Mouse (Mus musculus) G1E (cell line): Measurements from ENCODE around the gene Ap2s1. TPM values are rescaled to one million over a fixed set of nuclear protein-coding genes. Genes with fewer than 3 reads are reported as not detected.
A peak's percentile ranks its signal among the peaks of the same experiment; 100 is the strongest.
"Not testable (repeated sequence)": the region's sequence is repeated elsewhere in the genome, so short reads cannot be mapped to it uniquely, and the experiment has no call there.

Source experiments
- ATAC-seq: 2 replicates; pipeline ENCODE4 v1.8.0; 2016; ENCODE audit warnings: mild to moderate bottlenecking; ENCODE audit not compliant: insufficient number of reproducible peaks, poor library complexity, low FRiP score, severe bottlenecking; ENCODE audit errors: extremely low read depth
- DNase-seq: peaks from one replicate; pipeline ENCODE4 v3.0.0; 2012; ENCODE audit warnings: low spot score
- H3K27me3 ChIP-seq: 2 replicates; pipeline ENCODE4 v1.6.1; 2012; ENCODE audit warnings: mild to moderate bottlenecking, low read length, inconsistent platforms; ENCODE audit not compliant: insufficient read depth
- H3K36me3 ChIP-seq: replicated peaks from 2 replicates; pipeline ENCODE3; 2012; ENCODE audit warnings: mild to moderate bottlenecking, inconsistent platforms
- H3K4me1 ChIP-seq: 2 replicates; pipeline ENCODE4 v1.6.1; 2012; ENCODE audit warnings: low read depth, low read length, inconsistent platforms, mixed read lengths; ENCODE audit not compliant: insufficient read depth
- H3K4me3 ChIP-seq: 2 replicates; pipeline ENCODE4 v1.5.1; 2012; ENCODE audit warnings: low read depth, mild to moderate bottlenecking, inconsistent platforms, low read length, moderate library complexity, mixed read lengths
- H3K9me3 ChIP-seq: replicated peaks from 2 replicates; pipeline ENCODE4 v1.6.1; 2012; ENCODE audit warnings: inconsistent platforms
- CTCF ChIP-seq: IDR thresholded peaks from 2 replicates; pipeline ENCODE4 v1.5.1; 2012; ENCODE audit warnings: low read depth, low read length, inconsistent platforms, mixed read lengths
- GATA1 ChIP-seq: IDR thresholded peaks from 2 replicates; pipeline ENCODE4 v1.6.1; 2012; ENCODE audit warnings: borderline replicate concordance, low read length, inconsistent platforms, mixed read lengths
- GATA2 ChIP-seq: IDR thresholded peaks from 2 replicates; pipeline ENCODE4 v1.6.1; 2012; ENCODE audit warnings: low read depth, low read length, inconsistent platforms, borderline replicate concordance
- POLR2AphosphoS5 ChIP-seq: IDR thresholded peaks from 2 replicates; pipeline ENCODE4 v1.6.1; 2012; ENCODE audit warnings: low read depth, low read length, inconsistent platforms; ENCODE audit not compliant: insufficient replicate concordance
- TAL1 ChIP-seq: conservative IDR thresholded peaks from 2 replicates; pipeline ENCODE4 v1.6.1; 2012; ENCODE audit warnings: low read depth, low read length, inconsistent platforms, mixed read lengths
- polyA plus RNA-seq: library from polyadenylated mRNA; stranded (reverse); fragments of >175 nt; gene quantifications from 2 replicates; pipeline ENCODE4 v1.2.3, GENCODE M21; 2012
- total RNA-seq, 2 experiments: library from RNA; stranded (forward) in 1 of 2; stranded (reverse) in 1 of 2; fragments of 200-1000 nt in 1 of 2; fragments of >200 nt in 1 of 2; fragmentation: Nextera tagmentation in 1 of 2; gene quantifications; 2 replicates each; pipeline ENCODE4 v1.2.3; 2014 to 2017

Ap2s1 gene
- total and polyA plus RNA-seq, 3 experiments, result 71.1 to 373 (median 97.6) TPM

DNA sequence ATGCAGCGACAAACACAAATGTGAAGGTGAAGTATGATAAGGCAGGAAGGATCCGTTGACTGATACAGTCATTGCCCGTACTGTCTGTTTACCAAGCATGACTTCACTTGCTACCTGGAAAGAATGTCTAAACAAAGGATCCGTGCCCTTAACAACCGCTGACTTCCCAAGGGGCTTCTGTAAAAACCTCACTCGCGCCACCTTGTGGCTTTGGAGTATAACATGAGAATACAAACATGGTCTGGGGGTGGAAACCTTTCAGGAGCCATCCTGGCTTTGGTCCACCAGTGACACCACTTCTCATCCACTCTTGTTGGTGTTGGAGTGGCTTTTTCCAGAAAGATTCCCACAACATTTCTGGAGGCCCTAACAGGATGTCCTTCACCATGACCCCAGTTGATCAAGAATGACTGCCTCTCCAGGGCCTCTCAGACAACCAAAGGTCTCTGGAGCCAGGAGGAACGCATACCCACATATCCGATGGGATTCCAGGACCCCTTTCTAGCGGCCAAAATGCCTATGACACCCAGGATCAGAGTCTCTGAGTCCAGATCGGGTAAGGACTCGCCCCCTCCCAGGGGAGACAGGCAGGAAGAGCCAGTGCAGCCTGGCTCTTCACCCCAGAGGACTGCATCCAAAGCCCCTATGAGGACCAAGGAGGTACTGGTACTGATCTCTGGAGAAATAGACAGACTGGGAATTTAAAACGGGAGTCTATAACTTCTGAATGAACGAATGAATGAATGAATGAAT lies 9.4 kb upstream of the Ap2s1 start:
- peak; percentile 30; the same call in 1 of the 2 replicates for TF ChIP-seq CTCF
- TF ChIP-seq TAL1, result no peak
- H3K4me1 ChIP-seq, result peaks cover 13% of the 10 kb centered on the region
- peaks cover 11% of the 10 kb centered on the region for H3K27me3 ChIP-seq
- H3K9me3 ChIP-seq, result no peaks in the 10 kb centered on the region
- peak; percentile 47 for DNase-seq
- ATAC-seq, result no peak
- no peaks in the 10 kb centered on the region for H3K36me3 ChIP-seq
- H3K4me3 ChIP-seq, result no peak overlapping the region; the same call in 1 of the 2 replicates

DNA sequence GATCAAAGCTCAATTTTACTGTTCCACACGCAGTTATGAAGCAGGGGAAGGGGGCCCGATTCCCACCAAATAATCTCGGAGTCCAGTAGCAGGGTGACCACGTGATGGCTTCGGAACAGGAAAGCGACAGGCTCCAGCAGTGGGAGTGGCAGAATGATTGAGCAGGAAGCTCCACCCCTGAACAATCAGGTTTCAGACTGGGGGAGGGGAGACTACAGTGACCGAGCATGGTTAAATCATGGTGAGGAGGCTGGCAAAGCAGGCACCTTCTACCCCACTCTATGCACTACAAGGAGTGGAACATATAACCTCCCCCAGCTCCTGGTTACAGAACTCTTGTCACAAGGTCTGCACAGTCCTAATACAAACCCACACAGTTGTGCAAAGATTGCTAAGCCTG lies 8.6 kb upstream of the Ap2s1 start:
- H3K4me3 ChIP-seq, DNase-seq, ATAC-seq, H3K36me3 ChIP-seq, H3K9me3 ChIP-seq, H3K27me3 ChIP-seq: not testable (repeated sequence)
- H3K4me1 ChIP-seq, result peaks cover 13% of the 10 kb centered on the region

DNA sequence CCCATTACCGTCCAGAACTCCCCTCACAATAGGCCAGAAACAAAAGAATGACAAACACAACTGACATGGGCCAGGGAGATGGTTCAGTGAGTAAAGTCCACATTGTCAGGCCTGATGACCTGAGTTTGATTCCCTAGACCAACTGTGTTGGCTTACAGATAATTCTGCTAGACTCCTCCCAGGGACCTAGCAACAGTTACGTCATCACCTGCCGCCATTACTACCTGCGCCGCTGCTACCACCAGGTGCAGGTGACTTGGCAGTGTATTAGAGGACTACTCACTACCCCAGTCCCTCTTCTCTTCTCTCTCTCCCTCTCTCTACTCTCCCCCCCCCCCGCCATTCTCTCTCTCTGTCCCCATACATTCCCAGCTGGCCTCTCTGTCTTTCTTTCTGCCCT lies 7.4 kb upstream of the Ap2s1 start:
- peaks cover 3% of the 10 kb centered on the region; the same call in 1 of the 2 replicates for H3K27me3 ChIP-seq
- no peak for ATAC-seq
- H3K4me1 ChIP-seq, result peaks cover 13% of the 10 kb centered on the region
- TF ChIP-seq GATA1 (no peak), TAL1 (no peak), POLR2AphosphoS5 (no peak), CTCF (no peak), GATA2 (no peak)
- no peak for DNase-seq
- H3K4me3 ChIP-seq, result no peak overlapping the region
- no peaks in the 10 kb centered on the region for H3K9me3 ChIP-seq
- no peaks in the 10 kb centered on the region for H3K36me3 ChIP-seq

- TF ChIP-seq TAL1, result no peak
- no peak for TF ChIP-seq GATA1
- no peak for TF ChIP-seq GATA2
- H3K4me1 ChIP-seq, result peaks cover 13% of the 10 kb centered on the region
- peaks cover 3% of the 10 kb centered on the region; the same call in 1 of the 2 replicates for H3K27me3 ChIP-seq
- DNase-seq, result no peak
- H3K36me3 ChIP-seq, result no peaks in the 10 kb centered on the region
- H3K9me3 ChIP-seq, result no peaks in the 10 kb centered on the region
- no peak for ATAC-seq
- no peak overlapping the region for H3K4me3 ChIP-seq
Observed at GRCm38 (mm10) chr7:16731893-16732422, 6.3 kb upstream of the Ap2s1 start.

DNA sequence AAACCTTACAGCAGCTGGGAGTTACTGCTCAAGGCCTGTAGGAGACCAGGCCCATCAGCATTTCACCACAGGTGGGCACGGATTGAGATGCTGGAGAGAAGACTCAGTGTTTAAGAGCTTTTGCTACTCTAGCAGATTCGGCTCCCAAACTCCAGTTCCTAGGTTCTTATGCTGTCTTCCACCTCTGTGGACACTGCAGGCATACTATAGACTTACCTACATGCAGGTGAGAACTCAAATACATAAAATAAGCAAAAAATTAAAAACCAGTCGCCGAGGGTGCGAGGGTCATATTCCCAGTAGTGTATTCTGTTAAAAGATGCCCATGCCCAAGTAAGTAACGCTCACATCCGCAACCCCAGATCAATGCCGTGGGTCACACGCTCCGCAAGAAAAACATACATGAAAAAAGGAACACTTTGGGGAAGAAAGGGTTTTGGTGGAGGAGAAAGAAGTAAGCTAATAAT lies 571 bp upstream of the Ap2s1 start:
- Histone ChIP-seq H3K27me3 (peaks cover 3% of the 10 kb centered on the region; the same call in 1 of the 2 replicates), H3K9me3 (no peaks in the 10 kb centered on the region), H3K36me3 (peaks cover 26% of the 10 kb centered on the region), H3K4me3 (peak overlapping the region; percentile 85; the same call in 1 of the 2 replicates), H3K4me1 (peaks cover 25% of the 10 kb centered on the region)
- DNase-seq (no peak), ATAC-seq (no peak)
- no peak for TF ChIP-seq GATA2
- TF ChIP-seq GATA1, result no peak
- no peak for TF ChIP-seq TAL1
- no peak for TF ChIP-seq CTCF
- TF ChIP-seq POLR2AphosphoS5, result no peak

DNA sequence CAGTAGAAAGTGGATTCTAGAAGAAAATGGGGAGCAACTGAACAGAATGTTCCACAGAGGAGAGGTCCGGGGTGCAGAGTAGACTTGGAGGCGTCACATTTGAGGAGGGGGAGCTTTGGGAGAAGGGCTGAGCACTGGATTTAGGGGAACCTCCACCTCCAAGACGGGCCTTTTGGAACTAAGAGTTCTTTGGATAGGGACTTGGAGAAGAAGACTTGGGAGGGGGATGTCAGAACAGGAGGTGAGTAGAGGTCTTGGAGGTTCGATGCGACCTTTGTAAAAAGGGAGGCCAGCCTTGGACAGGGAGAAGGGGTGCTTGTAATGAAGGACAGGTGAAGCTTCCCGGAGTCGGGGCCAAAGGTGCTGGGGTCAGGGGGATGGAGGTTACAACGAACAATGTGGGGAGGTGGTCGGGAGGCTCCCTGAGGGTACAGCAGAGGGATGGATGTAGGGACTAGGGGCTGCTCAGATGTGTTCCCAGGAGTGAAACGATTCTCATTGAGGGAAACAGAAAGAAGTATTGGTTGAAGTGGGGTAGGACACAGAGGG lies 920 bp downstream of the Ap2s1 start:
- H3K36me3 ChIP-seq, result peaks cover 40% of the 10 kb centered on the region
- no peak for ATAC-seq
- H3K9me3 ChIP-seq, result no peaks in the 10 kb centered on the region
- peak overlapping the region; percentile 85 for H3K4me3 ChIP-seq
- peaks cover 28% of the 10 kb centered on the region for H3K4me1 ChIP-seq
- H3K27me3 ChIP-seq, result no peaks in the 10 kb centered on the region
- TF ChIP-seq CTCF (no peak), GATA2 (no peak), GATA1 (no peak), TAL1 (no peak), POLR2AphosphoS5 (no peak)
- no peak for DNase-seq

DNA sequence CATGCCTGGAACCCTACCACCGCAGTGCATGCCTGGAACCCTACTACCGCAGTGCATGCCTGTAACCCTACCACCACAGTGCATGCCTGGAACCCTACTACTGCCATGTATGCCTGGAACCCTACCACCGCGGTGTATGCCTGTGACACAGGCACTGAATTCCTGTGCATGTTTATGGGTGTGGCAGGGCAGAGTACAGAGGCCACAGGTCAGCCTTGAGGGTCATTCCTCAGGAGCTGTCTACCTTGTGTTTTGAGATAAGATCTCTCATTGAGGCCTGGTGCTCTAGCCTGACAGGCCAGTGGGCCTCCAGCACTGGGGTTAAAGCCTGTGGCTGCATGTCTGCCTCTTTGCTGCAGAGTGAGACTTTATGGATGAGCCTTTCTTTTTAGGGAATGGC lies 7.2 kb downstream of the Ap2s1 start:
- H3K36me3 ChIP-seq, result peaks cover 94% of the 10 kb centered on the region
- TF ChIP-seq TAL1 (no peak), GATA2 (no peak), CTCF (no peak), POLR2AphosphoS5 (no peak), GATA1 (no peak)
- no peak for ATAC-seq
- no peaks in the 10 kb centered on the region for H3K27me3 ChIP-seq
- peaks cover 17% of the 10 kb centered on the region for H3K4me1 ChIP-seq
- DNase-seq, result no peak
- H3K4me3 ChIP-seq, result no peak overlapping the region
- no peaks in the 10 kb centered on the region for H3K9me3 ChIP-seq
